Mouse (Mus musculus): ENCODE results near the gene Slamf6. TPM values are rescaled to one million over a fixed set of nuclear protein-coding genes. Genes with fewer than 3 reads are reported as not detected.
"Not testable (repeated sequence)": the region's sequence is repeated elsewhere in the genome, so short reads cannot be mapped to it uniquely, and the experiment has no call there.

Gene Slamf6
- total RNA-seq, 2 experiments from 2014 or later: 3.5 to 17.0 TPM

- no peak for ATAC-seq (replicated peaks; ENCODE audit: low FRiP score, low TSS enrichment, poor library complexity, severe bottlenecking)
These were observed 31.7 kb downstream of the Slamf6 start for GRCm38 (mm10) chr1:171948946-171949508.

DNA sequence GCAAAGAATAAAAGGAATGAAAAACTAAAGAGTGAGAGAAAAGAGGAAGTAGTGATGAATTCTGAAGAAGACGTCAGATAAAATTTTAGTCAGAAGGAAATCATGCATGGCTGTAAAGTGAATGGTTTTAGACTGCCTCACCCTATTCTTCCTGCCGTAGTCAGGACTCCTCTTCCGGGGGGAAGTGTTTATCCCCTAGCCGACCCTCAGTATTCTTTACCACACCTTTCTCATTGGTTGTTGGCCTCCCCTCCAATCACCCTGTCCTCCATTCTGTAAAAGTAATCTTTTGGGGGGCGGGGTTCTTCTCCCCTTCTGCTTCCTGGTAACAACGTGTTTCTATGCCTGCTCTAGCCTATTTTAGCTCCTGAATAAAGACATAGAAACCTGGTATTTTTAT is 37.8 kb downstream of the Slamf6 start:
- no peak for ATAC-seq (replicated peaks; ENCODE audit: low FRiP score, low TSS enrichment, poor library complexity, severe bottlenecking)

- no peak for ATAC-seq (replicated peaks; ENCODE audit: low FRiP score, low TSS enrichment, poor library complexity, severe bottlenecking)
These were observed 40.1 kb downstream of the Slamf6 start for GRCm38 (mm10) chr1:171957411-171957810.

DNA sequence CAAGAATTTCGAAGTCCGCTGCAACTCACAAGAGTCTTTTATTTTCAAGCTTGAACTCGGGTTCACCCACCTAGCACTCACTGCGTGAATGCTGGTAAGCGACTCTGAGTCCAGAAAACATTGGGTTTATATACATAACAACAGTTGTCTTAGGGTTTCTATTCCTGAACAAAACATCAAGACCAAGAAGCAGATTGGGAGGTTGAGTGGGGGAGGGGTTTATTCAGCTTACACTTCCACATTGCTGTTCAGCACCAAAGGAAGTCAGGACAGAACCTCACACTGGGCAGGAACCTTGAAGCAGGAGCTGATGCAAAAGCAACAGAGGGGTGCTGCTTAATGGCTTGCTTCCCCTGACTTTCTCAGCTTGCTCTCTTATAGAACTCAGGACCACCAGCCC is 43.4 kb downstream of the Slamf6 start:
- ATAC-seq (replicated peaks; ENCODE audit: low FRiP score, low TSS enrichment, poor library complexity, severe bottlenecking): no peak

DNA sequence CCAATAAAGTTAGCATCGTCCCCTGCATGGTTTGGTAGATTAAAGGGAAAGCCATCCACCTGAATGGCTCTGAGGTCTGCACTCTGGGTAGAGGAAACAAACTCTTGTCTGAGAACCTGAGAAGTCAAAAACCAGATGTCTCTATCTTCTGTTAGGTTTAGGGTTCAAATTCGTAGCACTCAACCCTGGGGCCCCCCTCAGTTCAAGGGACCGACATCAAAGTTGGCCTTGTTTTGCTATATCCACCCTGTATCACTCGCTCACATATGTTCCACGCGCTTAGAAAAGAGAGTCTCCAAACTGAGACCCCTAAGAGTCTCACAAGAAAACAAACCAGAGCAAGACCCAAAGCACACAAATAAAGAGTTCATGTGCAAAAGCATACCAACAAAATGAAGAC is 44.4 kb downstream of the Slamf6 start:
- no peak for ATAC-seq (replicated peaks; ENCODE audit: low FRiP score, low TSS enrichment, poor library complexity, severe bottlenecking)

DNA sequence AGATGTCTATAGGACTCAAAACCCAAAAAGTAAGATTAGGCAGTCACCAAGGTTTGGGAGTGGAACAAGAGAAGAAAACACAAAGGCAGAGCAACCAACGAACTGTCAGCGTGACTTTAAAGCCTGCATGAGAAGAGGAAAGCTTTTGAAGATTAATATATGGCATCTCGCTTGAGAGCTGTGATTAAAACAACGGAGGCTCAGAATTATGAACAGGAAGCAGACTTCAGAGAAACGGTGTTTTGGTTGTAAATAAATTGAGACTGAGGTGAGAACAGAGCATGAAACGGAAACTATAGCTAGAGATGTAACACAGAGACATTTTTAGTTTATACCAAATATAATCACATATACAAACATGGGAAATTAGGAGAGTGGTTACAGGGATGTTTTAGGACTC is 46.3 kb downstream of the Slamf6 start:
- ATAC-seq (replicated peaks; ENCODE audit: low FRiP score, low TSS enrichment, poor library complexity, severe bottlenecking): no peak

DNA sequence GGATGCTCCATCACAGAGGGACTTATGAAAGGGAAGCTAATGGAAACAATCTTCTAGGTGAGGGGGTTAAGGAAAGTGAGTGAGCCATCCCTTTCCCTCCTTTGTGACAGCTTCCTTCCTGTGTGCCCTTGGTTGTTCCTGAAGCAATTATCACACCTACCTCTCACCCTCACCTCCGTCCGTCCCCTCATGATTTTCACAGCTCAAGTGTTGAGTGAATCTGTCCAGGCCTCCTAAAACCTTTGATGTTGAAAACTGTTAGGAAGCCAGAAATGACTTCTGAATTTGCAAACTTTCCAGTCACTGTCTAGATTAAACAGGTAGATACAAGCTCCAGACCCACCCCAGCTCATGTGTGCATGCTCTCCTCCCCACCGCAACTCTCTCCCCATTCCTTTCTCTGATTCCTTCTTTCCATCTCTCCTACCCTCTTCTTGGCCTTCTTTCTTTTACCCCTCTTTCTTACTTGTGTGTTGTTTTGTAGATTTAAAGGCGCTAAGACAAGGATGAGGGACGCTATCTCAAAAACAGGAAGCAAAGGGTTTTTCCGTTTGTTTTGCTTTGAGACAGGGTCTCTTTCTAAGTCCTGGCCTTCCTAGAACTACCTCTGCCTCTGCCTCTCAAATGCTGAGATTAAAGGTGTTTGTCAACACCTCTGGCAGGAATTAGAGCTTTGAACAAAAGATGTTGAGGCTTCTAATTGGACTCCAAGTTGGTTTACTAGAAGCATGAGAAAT is 48.9 kb downstream of the Slamf6 start:
- no peak for ATAC-seq (replicated peaks; ENCODE audit: low FRiP score, low TSS enrichment, poor library complexity, severe bottlenecking)

GRCm38 (mm10) chr1:171969221-171969620 is 51.9 kb downstream of the Slamf6 start:
- no peak for ATAC-seq (replicated peaks; ENCODE audit: low FRiP score, low TSS enrichment, poor library complexity, severe bottlenecking)

- ATAC-seq (replicated peaks; ENCODE audit: low FRiP score, low TSS enrichment, poor library complexity, severe bottlenecking): no peak
These were observed 53.7 kb downstream of the Slamf6 start for GRCm38 (mm10) chr1:171970854-171971586.

DNA sequence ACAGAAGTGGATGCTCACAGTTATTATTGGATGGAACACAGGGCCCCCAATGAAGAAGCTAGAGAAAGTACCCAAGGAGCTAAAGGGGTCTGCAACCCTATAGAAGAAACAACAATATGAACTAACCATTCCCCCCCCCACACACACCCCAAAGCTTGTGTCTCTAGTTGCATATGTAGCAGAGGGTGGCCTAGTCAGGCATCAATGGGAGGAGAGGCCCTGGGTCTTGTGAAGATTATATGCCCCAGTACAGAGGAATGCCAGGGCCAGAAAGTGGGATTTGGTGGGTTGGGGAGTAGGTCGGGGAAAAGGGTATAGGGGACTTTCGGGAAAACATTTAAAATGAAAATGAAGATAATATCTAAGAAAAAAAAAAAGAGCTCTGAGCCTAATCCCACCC is 57.0 kb downstream of the Slamf6 start:
- ATAC-seq (replicated peaks; ENCODE audit: low FRiP score, low TSS enrichment, poor library complexity, severe bottlenecking): not testable (repeated sequence)

- ATAC-seq (replicated peaks; ENCODE audit: low FRiP score, low TSS enrichment, poor library complexity, severe bottlenecking): no peak
These were observed 58.1 kb downstream of the Slamf6 start for GRCm38 (mm10) chr1:171975377-171975776.

DNA sequence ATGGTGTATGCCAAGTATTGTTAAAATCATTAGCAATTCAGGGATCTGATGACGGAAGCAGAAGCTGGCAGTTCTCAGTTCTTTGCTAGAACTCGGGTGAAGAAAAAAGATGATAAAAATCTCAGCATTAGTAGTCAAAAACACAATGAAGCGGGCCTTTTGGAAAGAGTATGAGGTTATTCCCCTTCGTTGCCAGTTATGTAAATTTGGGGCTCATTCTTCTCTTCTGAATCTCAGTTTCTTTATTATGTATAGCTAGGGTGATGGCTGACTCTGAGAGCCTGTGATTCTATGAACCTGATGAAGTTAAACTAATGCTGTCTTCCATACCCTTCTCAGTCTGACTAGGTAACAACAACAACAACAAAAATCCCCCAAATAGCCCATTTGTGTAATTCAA is 58.5 kb downstream of the Slamf6 start:
- ATAC-seq (replicated peaks; ENCODE audit: low FRiP score, low TSS enrichment, poor library complexity, severe bottlenecking): no peak

- no peak for ATAC-seq (replicated peaks; ENCODE audit: low FRiP score, low TSS enrichment, poor library complexity, severe bottlenecking)
These were observed 59.7 kb downstream of the Slamf6 start for GRCm38 (mm10) chr1:171976826-171977539.

DNA sequence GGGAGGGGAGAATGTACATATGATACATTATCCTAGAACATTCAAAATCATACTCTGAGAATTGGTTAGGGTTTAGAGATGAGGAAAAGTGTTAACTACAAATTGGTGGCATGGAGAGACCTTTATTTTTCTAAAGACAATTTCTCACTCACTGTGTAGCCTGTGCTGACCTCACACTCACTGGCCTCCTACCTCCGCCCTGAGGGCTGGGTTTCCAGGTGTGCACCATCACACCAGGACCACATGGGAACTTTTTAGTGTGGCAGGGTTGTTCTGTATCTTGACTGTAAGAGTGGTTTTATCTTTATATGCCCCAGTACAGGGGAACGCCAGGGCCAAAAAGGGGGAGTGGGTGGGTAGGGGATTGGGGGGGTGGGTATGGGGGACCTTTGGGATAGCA is 60.6 kb downstream of the Slamf6 start:
- ATAC-seq (replicated peaks; ENCODE audit: low FRiP score, low TSS enrichment, poor library complexity, severe bottlenecking): no peak

- ATAC-seq (replicated peaks; ENCODE audit: low FRiP score, low TSS enrichment, poor library complexity, severe bottlenecking): no peak
These were observed 62.8 kb downstream of the Slamf6 start for GRCm38 (mm10) chr1:171979969-171980730.

DNA sequence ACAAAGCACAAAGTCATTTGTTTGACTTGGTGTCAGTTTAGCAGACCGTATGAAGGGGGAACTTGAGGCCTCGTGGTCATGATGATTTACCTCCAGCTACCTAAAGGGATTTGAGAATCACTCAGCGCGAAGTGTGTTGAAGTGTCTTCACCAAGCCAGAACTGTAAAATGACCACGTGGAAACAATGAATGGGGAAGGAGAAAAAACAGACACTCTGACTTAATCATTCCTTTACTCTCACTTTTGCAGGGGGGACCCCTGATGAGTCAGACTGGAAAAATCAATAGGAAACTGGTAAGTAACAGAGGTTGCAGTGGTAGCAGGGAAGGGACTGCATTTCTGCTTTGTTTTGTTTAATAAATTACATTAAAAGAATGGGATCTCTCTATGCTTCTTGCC is 64.9 kb downstream of the Slamf6 start:
- no peak for ATAC-seq (replicated peaks; ENCODE audit: low FRiP score, low TSS enrichment, poor library complexity, severe bottlenecking)

DNA sequence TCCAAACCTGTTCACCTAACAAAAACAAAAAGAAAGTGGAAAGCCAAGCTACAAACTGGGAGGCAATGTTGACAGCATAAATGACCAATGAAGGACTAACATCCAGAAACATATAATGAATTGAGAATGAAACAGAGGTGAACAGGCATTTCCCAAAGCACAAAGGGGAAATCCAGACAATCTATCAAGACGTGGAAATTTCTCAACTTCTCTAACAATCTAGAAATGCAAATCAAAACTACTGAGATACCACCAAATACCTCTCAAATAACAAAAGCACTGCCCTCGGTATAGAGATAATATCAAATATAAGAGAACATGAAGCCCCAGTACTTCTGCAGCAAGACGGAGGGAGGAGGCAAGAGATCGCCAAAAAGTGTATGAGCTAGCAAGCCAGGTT is 65.4 kb downstream of the Slamf6 start:
- ATAC-seq (replicated peaks; ENCODE audit: low FRiP score, low TSS enrichment, poor library complexity, severe bottlenecking): no peak

DNA sequence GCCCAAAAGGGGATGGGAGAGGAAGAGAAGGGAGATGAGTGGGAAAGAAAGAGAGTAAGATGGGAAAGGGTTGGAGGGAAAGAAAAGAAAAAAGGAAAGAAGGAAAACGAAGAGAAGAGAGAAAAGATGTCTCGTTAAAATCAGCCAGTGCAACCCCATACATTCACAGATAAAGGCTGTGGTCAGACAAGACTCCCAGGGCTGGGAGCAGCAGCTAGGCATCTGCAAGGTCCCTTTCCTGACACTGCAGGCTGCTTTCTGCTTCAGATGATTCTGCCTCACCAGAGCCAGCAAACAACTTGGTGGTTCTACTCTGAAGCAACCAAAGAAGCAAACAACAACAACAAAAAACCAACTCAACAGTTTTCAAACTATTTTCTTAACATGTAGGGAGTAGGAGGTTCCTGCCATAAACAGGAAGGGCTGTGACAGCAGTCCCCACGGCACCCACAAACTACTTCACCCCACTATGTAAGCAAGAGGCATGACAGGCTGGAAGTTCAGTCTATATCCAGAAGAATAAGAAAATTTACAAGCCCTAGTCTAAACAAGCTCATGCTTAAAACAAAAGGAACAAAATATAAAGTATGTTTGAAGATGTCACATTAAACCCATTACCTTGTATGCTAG is 66.2 kb downstream of the Slamf6 start:
- peak; percentile 52; the same call in 1 of the 2 replicates for ATAC-seq (replicated peaks; ENCODE audit: low FRiP score, low TSS enrichment, poor library complexity, severe bottlenecking)

GRCm38 (mm10) chr1:171984121-171984520 is 66.8 kb downstream of the Slamf6 start:
- no peak for ATAC-seq (replicated peaks; ENCODE audit: low FRiP score, low TSS enrichment, poor library complexity, severe bottlenecking)
